Mouse (Mus musculus) liver, adult 2 months (tissue): Measurements from ENCODE around the gene Snx14.

Experiments used
- CTCF ChIP-seq: fragments of 200-500 bp; IDR thresholded peaks from 2 replicates; pipeline ENCODE4 v1.5.1; 2011; ENCODE audit warnings: low read depth, low read length, control low read depth
- POLR2A ChIP-seq: fragments of 200-500 bp; IDR thresholded peaks from 2 replicates; pipeline ENCODE4 v1.6.1; 2011; ENCODE audit warnings: low read length, control low read depth; ENCODE audit not compliant: insufficient read depth; ENCODE audit errors: extremely low read depth

- TF ChIP-seq CTCF = no peak
- no peak for TF ChIP-seq POLR2A
Observed at GRCm38 (mm10) chr9:88404515-88404914, 34.2 kb downstream of the Snx14 start.
